Mouse (Mus musculus) left cerebral cortex, postnatal 14 days (tissue): Measurements from ENCODE around the gene Slc22a14. TPM values are rescaled to one million over a fixed set of nuclear protein-coding genes. Genes with fewer than 3 reads are reported as not detected.
"Not testable (repeated sequence)": the region's sequence is repeated elsewhere in the genome, so short reads cannot be mapped to it uniquely, and the experiment has no call there.

Source experiments
- DNase-seq, 2 experiments: peaks; one replicate each; pipeline ENCODE4 v3.0.0; 2021 to 2022; ENCODE audit warnings: low spot score in 2 of 2, mixed read lengths in 1 of 2
- intact Hi-C: fragments of 180-260 bp; cut with DNase I; formaldehyde crosslinking; loops from one replicate; pipeline ENCODE4 v1.15.1; 2025
- long read RNA-seq, 2 experiments: library from polyadenylated mRNA; stranded (forward); transcript quantifications; one replicate each; pipeline ENCODE4 v2.0.0; 2021
- total RNA-seq, 2 experiments: library from RNA; stranded (reverse); gene quantifications; 2 replicates each; pipeline ENCODE4 v1.2.3; 2021

The Slc22a14 gene
- total RNA-seq, result not detected
- long read RNA-seq, experiment 1, partial matches to known transcripts, result 0 of 2 reads
- long read RNA-seq, experiment 1, other reads (novel, unspliced or antisense), result 2 of 2 reads
- long read RNA-seq, experiment 2, partial matches to known transcripts, result 0 of 1 reads
- long read RNA-seq, experiment 2, other reads (novel, unspliced or antisense), result 1 of 1 reads

- intact Hi-C loops, result no loop called here
- peak in 1 of 2 experiments; percentile 28 for DNase-seq
Observed at GRCm38 (mm10) chr9:119365284-119365683, at the start of gene Slc22a14. TSS of gene Slc22a14 (minus strand) at chr9:119365553.

GRCm38 (mm10) chr9:119409864-119410263 lies 44.5 kb upstream of the Slc22a14 start:
- DNase-seq, result no peak
- intact Hi-C loops, result no loop called here

- intact Hi-C loops, result no loop called here
- DNase-seq, result no peak
Observed at GRCm38 (mm10) chr9:119408898-119409664, 43.7 kb upstream of the Slc22a14 start.

- no peak for DNase-seq
- intact Hi-C loops, result no loop called here
Observed at GRCm38 (mm10) chr9:119407884-119408283, 42.5 kb upstream of the Slc22a14 start.

- intact Hi-C loops, result no loop called here
- no peak for DNase-seq
Observed at GRCm38 (mm10) chr9:119404090-119404489, 38.7 kb upstream of the Slc22a14 start.

- intact Hi-C loops, result no loop called here
- DNase-seq, result peak in 1 of 2 experiments; percentile 34
Observed at GRCm38 (mm10) chr9:119403236-119403641, 37.9 kb upstream of the Slc22a14 start.

- DNase-seq, result peak; percentile 41 to 51
- intact Hi-C loops, result no loop called here
Observed at GRCm38 (mm10) chr9:119402253-119403235, 37.2 kb upstream of the Slc22a14 start.

GRCm38 (mm10) chr9:119401801-119402214 lies 36.5 kb upstream of the Slc22a14 start, which contains the start of gene Acvr2b:
TSS of gene Acvr2b (plus strand) at chr9:119402118.
- peak; percentile 91 to 97 for DNase-seq
- intact Hi-C loops, result no loop called here

GRCm38 (mm10) chr9:119401351-119401750 lies 36.0 kb upstream of the Slc22a14 start:
- intact Hi-C loops, result no loop called here
- DNase-seq, result peak; percentile 24 to 50

- intact Hi-C loops, result loop anchor here (5.0 kb wide), 1 partner anchor 38 kb away; the partner anchor contains the start of gene Xylb
- DNase-seq, result no peak
Observed at GRCm38 (mm10) chr9:119394808-119395207, 29.5 kb upstream of the Slc22a14 start.

GRCm38 (mm10) chr9:119390214-119390613 lies 24.9 kb upstream of the Slc22a14 start:
- DNase-seq, result no peak
- intact Hi-C loops, result no loop called here

GRCm38 (mm10) chr9:119388956-119389355 lies 23.6 kb upstream of the Slc22a14 start:
- DNase-seq, result no peak
- intact Hi-C loops, result no loop called here

GRCm38 (mm10) chr9:119382603-119383002 lies 17.2 kb upstream of the Slc22a14 start:
- intact Hi-C loops, result no loop called here
- DNase-seq, result peak; percentile 25 to 55

GRCm38 (mm10) chr9:119378231-119378630 lies 12.9 kb upstream of the Slc22a14 start:
- intact Hi-C loops, result no loop called here
- no peak for DNase-seq

GRCm38 (mm10) chr9:119375556-119375955 lies 10.2 kb upstream of the Slc22a14 start:
- DNase-seq, result no peak
- intact Hi-C loops, result no loop called here

- DNase-seq, result no peak
- intact Hi-C loops, result no loop called here
Observed at GRCm38 (mm10) chr9:119375008-119375407, 9.7 kb upstream of the Slc22a14 start.

- intact Hi-C loops, result no loop called here
- DNase-seq, result no peak
Observed at GRCm38 (mm10) chr9:119371251-119371650, 5.9 kb upstream of the Slc22a14 start.

- DNase-seq, intact Hi-C loops: not testable (repeated sequence)
Observed at GRCm38 (mm10) chr9:119370770-119371169, 5.4 kb upstream of the Slc22a14 start.

GRCm38 (mm10) chr9:119368367-119368766 lies 3.0 kb upstream of the Slc22a14 start:
- intact Hi-C loops, result no loop called here

GRCm38 (mm10) chr9:119363229-119363628 lies 2.1 kb downstream of the Slc22a14 start:
- DNase-seq, result no peak
- intact Hi-C loops, result no loop called here

More at GRCm38 (mm10) chr9:119368367-119368766, 3.0 kb upstream of the Slc22a14 start:
- DNase-seq, result no peak
